Mouse (Mus musculus) 416B (cell line): ENCODE data around the gene Gng11.

Source experiments
- DNase-seq: peaks from one replicate; pipeline ENCODE4 v3.0.0; 2011; ENCODE audit warnings: low read depth

The Gng11 gene

DNA sequence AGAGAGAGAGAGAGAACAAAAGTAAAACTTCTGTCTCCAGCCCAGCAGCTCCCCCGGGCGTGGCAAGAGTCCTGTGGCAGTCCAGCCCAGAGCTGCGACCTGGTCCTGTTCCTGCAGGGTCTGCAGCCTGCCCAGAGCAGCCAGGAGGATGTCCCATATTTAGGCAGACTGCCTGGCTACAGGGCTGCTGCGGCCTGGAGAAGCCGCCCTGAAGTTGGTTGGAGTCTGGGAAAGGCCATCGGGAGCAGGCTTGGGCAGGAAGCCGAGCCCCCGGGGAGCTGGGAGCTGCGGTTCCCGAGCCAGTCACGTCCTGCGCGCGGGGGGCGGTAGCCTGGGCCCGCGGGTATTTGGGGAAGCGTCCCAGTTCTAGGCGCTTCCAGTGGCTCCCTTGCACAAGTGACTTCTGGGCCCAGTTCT, at the start of gene Gng11:
TSS of gene Gng11 (plus strand) at position 15 of the 417 bp plus-strand sequence.
- no peak for DNase-seq

DNA sequence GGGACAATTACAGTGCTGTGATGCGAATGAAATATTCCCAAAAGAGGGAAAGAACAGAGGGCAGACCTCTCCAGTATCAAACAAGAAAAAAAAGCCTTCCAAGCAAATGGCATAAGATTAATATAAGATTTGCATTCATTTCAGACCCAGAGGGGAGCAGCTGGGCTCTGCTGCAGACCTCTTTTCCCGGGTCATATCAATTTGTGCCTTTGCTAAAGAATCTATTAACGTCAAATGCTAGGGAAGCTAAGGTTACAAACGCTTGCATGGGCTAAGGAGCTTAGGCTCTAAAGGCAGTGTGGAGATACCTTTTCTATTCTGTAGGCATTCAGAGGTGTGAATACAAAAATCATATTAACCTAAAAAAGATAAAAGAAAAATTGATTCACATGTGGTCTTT, 48.7 kb upstream of the Gng11 start:
- DNase-seq, result no peak

DNA sequence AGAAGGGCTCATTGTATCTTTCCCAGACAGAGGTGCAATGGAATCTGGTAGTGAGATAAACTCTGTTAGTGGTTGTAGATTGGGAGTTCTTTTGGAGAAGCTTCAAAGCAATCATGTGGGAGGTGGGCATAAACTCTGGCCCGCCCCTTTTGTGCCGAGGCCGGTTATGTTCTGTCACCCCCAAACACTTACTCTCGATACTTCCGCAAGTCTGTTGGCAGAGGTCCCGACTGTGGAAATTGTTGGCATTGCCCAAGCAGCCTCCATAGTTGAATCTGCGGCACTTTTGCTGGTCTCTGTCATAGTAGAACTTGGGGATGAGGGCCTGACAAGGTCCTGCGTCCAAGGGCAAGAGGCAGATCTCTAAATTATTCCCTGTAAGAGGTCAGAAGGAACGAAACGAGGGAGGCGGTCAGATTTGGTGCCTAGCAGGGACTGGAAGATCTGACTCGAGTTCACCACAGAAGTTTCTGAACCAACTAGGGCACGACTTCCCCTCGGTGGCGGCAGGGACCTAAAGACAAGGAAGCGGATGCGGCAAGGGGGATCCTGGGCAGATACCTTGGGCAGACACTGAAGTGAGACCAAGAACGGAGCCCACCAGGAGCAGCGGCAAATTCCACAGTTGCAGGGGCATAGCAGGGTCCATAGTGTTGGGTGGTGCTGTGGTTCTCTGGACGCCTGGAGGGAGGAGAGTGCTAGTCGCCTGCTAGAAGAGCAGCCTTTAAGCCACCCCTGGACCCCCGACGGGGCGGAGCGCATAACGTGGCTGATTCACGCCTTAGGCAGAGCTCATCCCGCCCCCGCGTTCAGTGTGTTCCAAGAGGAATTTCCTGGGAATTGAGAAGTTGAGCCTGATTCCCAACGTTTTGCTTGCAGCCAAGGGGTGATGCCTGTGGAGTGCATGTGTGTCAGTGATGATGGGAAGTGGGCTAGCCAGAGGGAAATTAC, 35.8 kb upstream of the Gng11 start:
- no peak for DNase-seq

DNA sequence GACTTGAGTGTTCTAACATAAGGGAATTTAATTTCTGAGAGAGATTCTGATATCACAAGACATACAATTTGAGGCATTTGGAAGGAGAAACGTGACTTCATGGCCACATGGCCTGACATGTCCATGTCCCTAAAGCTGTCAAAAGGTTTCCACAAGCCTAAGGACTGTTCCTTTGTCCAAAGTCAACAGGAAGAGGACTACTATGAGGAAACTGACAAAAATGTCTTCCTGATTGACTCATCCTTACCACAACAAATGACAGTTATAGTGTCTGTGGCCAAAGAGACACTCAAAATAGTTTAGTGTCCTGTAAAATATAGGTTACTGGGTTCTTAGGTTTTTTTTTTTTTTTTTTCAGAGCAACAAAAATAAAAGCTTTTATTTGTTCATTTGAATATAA, 30.0 kb upstream of the Gng11 start:
- DNase-seq, result peak; percentile 52

DNA sequence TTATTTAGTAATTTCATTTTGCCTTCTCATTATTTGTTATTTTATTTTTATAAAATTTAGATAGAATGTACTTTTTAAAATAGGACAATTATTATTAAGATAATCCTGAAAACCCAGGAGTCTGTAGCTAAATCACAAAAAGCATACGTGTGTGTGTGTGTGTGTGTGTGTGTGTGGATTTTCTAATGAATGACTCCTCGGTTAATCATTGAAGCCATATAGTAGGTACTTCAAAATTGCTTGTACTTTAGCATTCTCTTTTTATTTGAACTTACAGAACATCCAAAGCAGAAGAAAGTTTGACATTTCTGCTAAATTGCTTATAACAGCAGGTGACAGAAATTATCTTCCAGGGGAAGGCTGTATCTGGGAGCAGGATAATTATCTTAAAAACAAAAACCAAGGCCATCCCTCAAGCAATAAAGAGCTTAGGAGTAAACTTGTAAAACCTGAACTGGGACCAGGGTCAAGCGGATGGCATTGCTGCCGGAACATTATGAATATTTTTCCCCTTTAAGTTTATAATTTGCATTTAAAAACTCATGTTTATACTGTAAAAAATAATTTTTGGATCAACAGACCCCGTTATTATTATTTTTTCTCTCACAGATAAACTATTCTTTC, 20.9 kb upstream of the Gng11 start:
- no peak for DNase-seq

DNA sequence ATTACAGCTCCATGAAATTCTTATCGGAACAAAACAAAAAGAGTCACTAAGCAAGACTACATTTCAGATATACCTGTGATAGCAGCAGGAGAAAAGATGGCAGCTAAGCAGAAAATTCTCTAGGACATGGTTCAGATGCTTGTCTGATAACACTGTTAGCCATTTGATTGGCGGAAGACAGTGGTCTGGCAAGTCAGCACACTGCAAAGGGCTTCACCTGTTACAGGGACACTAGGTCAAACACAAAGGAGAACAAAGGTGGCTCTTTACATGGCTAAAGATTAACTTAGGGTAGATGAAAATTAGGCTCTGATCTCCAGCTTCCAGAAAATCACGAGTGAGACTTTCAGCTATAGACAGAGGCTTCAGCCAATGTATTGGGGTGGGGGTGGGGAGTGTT, 15.0 kb upstream of the Gng11 start, which contains the start of gene Tfpi2:
TSS of gene Tfpi2 (minus strand) at position 170 of the 400 bp plus-strand sequence.
- DNase-seq, result no peak

DNA sequence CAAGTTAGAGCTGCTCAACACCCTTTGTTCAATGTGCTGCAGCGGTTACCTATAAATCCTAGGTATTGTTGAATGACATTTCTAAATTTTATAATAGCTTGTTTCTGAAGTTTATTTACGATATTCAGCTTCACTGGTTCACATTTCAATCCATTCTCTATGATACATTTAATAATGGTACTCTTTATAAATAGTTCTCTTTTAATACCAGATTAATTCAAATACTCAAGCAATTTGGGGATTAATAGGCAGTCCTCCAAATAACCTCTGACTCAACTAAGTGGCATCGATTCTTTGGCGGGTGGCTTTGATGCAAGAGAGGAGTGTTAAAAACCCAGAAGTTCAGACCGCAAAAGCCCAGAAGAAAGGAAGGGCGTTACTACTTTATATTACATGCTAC, 10.2 kb upstream of the Gng11 start, which contains the start of gene Gngt1:
TSS of gene Gngt1 (plus strand) at position 301 of the 400 bp plus-strand sequence.
- no peak for DNase-seq

DNA sequence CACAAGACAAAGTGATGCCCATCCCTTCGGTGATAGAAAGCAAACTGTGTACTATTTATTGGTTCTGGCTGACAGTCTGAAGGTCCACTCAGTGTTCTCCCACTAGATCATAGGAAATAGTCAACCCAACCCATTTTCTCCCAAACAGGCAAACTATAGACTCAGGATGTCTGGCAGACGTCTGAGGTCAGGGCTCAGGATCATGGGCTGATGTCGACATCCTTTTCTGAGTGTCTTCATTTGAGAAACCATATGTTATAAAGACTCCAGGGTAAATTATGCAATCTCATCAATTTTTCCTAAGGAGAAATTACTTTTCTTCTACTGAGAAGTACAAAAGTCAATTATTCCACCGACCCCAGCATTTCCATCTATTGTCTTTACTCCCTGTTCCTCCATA, 5.6 kb upstream of the Gng11 start:
- no peak for DNase-seq

DNA sequence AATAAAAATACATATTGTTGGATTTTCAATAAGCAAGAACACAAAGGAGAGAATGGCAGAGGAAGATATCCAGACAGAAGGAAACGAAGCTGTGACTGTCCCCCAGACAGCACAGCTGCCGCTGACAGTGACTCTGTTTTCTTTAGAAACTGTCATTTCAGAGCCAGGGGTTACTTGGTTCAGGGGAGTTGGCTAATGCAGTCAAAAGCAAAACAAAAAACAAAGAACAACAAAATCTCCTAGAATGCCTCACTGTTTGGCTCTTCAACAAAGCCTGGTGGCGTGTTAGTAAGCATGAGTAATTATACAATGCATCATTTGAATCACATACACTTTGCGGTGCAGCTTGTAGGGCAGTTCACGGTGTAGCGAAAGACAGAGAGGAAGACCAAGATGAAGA, 4.4 kb upstream of the Gng11 start:
- no peak for DNase-seq

DNA sequence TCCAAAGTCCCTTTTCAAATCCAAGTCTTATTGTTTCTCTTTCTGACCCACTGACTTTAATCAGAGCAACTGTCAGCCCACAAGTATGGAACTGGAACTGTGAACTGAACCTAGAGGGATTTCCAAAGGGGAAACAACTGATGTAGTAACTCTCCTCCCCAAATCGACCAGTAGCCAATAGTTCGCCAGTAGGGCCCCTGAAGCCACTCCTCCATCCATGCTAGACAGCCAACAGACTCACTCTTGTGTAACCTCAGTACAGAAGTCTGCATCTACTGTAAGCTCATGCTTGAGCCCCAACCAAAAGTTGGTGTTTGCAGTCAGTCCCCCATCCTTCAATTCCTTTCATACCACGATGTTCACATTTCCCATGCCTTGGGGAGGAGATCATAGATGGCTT, 3.0 kb upstream of the Gng11 start:
- DNase-seq, result peak; percentile 11

DNA sequence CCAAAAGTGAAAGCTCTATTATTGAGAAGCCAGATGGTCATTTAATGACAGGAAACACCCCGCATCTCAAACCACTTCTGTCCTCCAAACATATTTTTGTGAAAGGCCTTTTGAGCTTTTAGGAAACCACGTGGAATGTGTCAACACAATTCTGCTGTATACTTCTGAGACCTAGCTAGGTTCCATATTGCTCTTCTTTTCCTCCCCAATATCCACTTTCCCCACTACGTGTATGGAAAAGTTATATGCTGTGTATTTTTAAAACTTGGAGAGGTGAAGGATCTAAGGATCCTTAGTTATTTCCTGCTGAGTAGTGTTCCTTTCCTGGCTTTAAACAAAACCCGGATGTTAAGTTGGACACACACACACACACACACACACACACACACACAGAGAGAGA, 259 bp upstream of the Gng11 start:
- no peak for DNase-seq

DNA sequence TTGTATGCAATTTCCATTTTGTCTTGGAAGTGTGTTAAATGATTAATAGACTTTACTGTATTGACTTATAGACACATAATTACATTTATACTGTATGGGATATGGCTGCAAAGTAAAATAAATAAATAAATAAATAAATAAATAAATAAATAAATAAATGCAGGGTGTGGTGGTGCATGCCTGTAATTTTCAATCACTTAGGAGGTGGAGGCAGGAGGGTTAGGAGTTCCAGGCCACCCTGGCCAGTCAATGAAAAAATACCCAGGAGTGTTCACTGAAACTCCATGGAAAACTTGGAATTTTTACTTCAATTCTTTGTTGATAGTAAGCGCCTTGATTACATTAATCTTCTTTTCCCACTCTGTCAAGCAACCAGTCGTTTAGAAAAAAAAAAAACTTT, 1.1 kb downstream of the Gng11 start:
- DNase-seq, result no peak

DNA sequence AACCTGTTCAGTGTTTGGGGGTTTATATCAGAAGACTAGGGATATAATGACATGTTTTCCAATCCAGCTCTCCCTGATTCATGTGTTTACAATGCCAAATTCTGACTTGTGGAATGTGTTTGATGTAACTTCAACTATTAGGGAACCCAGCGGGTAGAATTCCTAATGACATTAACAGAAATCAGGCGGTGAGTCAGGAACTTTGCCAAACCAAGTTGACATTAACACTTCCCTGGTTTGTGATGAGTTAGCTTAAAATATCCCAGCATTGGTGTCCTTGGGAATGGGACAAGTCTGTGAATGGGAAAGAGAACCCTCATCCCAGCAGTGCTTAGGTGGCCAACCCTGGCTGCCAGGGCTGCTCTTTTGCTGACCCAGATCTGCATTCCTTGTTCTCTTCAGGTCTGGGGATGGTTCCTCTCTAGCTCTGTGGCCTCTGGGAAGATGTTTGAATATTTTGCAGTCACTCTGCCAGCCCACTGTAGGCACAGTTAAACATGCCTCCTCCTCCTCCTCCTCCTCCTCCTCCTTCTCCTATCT, 4.9 kb downstream of the Gng11 start:
- DNase-seq, result no peak

DNA sequence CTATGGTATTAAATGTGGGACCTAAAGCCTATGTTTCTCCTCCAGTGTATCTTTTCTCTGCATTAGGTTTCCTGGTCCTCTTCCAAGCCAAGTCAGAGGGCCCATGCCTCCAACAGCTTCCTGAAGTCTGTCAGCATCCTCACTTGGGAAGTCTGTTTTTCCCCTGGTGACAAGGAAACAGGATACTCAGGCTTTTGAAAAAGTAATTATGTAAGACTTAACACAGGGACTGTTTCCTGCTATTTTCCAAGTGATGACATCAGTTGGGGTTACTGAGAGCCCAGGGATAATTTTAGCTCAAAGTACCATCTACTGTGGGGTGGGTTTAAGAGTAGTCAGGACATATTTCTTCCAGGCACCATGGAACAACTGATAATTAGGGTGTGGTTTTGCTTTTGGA, 5.8 kb downstream of the Gng11 start:
- DNase-seq, result no peak

DNA sequence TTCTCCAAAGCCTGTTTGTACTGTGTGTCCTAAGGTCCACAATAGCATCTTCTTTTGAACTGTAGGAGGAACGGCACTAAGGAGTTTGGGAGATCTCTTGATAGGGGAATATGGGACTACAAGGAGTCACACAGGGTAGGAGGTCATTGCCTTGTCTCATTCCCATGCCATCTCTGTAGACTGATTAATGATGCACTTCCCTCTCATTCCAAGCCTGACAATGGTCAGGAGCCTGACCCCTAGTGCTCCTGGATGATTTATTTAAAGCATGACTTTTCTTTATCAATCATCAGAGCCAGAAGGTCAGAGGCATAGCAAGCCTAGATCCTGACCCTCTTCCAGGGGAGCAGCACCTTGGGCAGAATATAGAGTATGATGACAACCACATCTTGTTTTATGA, 18.9 kb downstream of the Gng11 start:
- no peak for DNase-seq

DNA sequence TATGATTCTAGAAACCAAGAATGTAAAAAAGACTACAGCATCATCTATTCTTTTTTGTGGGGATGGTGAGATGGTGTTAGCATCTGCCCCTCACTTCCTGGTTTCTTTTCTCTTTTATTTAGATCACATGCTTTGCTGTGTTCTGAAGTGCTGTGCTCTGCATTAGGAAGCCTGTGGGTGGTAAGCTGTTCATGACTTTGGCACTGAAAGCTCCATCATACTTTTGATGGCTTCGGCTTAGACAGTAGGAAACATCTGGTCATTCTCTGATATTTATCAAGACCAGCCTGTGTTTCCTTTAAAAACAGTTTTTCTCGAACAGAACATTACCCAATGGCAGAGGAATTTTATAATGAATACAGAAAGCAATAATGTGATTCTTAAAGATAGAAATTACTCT, 22.7 kb downstream of the Gng11 start:
- peak; percentile 62 for DNase-seq

DNA sequence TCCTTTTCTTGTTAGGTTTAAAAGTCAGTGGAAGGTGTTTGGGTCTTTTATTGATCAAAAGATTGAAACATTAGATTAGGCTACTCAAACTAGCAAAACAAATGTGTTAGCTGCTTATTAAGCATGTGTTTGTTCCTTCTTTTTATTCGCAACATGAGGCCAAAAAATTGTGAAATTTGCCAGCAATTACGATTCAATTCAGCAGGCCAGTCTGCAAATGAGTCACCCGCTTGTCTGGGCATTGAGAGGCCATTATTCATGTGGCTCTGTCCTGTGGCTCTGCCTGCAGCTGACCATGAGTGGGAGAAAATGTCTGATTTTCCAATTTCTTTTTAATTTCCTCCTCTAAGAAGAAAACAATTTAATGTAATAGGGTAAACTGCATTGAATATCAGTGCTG, 27.3 kb downstream of the Gng11 start:
- peak; percentile 53 for DNase-seq

DNA sequence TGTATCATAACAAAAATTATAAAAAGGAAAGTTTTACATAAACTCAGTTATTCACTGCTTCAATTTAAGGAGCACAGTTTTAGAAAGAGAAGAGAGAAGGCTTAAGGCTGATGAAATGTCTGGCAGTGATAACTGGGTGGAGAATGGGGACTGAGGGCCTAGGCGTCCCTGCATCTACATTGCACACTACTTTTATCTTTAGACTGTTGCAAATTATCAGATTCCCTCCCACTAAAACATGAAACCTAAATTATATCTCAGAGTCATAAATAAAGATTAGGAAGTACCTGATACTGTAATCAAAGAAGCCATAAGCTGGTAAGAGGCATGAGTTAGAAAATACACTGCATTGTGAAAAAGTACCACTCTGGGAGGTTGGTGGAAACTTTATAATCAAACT, 38.1 kb downstream of the Gng11 start:
- DNase-seq, result no peak

DNA sequence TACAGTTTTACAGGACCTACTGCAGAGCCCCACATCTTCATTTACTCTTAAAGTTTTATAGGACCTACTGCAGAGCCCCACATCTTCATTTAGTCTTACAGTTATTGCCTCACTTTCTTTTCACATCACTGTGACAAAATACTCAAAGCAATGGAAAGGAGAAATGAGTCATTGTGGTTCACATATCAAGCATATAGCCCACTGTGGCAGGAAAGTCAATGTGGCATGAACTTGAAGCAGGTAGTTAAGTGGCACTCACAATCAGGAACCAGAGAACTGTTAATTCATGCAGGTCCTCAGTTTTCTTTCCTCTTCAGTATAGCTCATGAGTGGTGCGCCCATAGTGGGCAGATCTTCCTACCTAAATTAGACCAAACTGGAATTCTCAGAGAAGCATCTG, 43.5 kb downstream of the Gng11 start:
- peak; percentile 73 for DNase-seq

DNA sequence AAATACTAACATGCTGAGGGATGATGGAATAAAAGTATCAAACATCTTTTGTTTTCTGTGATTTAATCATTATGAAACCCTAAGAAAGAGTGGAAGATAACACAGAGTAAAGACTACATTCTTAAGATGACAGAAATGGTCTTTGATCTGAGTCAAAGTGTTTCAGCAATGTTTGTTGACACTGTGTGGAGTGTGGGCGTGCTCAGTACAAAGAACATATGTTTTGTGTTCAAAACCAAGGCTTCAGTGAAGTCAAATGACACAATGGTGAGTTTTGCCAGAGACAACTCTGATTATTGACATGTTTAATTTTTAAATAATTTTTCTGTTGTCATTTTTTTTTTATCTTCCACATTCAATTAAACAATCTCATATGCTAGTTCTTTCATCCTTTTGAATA, 49.1 kb downstream of the Gng11 start:
- no peak for DNase-seq

DNA sequence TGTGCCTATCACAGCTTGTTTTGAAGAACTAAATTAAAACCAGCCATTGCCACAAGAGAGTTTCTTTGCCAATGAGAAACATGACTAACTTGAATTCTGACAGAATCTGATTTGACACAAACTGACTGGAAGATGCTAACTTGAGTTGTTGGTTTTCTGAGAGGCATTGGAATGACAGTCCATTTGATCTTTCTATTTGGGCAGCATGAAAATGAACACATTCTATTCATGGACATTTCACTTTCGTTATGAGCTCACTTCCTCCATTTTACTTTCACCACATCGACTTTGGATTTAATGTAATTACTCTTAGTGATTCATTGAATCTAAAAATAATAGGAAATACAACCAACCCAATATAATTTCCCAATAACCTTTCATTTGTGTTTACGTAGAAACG, 50.7 kb downstream of the Gng11 start:
- DNase-seq, result no peak
